Mouse (Mus musculus) spleen, adult 2 months (tissue): ENCODE results near the gene Mga.
A peak's percentile ranks its signal among the peaks of the same experiment; 100 is the strongest.

ENCODE experiments used
- CTCF ChIP-seq: fragments of 200-500 bp; IDR thresholded peaks from 2 replicates; pipeline ENCODE4 v1.5.1; 2011; ENCODE audit warnings: mild to moderate bottlenecking, inconsistent platforms; ENCODE audit not compliant: insufficient read depth, insufficient read length, insufficient replicate concordance; ENCODE audit errors: extremely low read depth
- POLR2A ChIP-seq: fragments of 200-500 bp; IDR thresholded peaks from 2 replicates; pipeline ENCODE4 v1.6.1; 2011; ENCODE audit warnings: low read depth, low read length, inconsistent platforms

GRCm38 (mm10) chr2:119897090-119897732, at the start of gene Mga:
- TF ChIP-seq CTCF, result no peak
- TF ChIP-seq POLR2A, result peak; percentile 42
